Mouse (Mus musculus): ENCODE measurements around the gene Ndufa10. TPM values are rescaled to one million over a fixed set of nuclear protein-coding genes. Genes with fewer than 3 reads are reported as not detected.

Gene Ndufa10
- polyA plus RNA-seq, 1 experiment, result 210 TPM

GRCm38 (mm10) chr1:92436831-92437321, 36.8 kb downstream of the Ndufa10 start:
- H3K4me3 ChIP-seq (ENCODE audit: low read depth, low read length), result no peak overlapping the region
- no peaks in the 10 kb centered on the region for H3K9me3 ChIP-seq (replicated peaks; ENCODE audit: control insufficient read depth, insufficient read depth, low read length, poor library complexity, severe bottlenecking)
- no peaks in the 10 kb centered on the region for H3K36me3 ChIP-seq (ENCODE audit: control insufficient read depth, insufficient read depth, low read length, poor library complexity, severe bottlenecking)
- 0 out of 2 replicates have a peak overlapping the region, but pooled peaks have one; percentile 19 for H3K27ac ChIP-seq (ENCODE audit: insufficient read depth, low read length)
- H3K4me1 ChIP-seq (ENCODE audit: control insufficient read depth, insufficient read depth, low read length), result peaks cover 9% of the 10 kb centered on the region
- TF ChIP-seq POLR2A (IDR thresholded peaks at IDR 0.05; ENCODE audit: insufficient read depth, low read length), result no peak
- TF ChIP-seq EP300 (IDR thresholded peaks at IDR 0.05; ENCODE audit: insufficient read depth, low read depth, low read length), result no peak
- no peak for TF ChIP-seq CTCF (IDR thresholded peaks at IDR 0.05; ENCODE audit: low read depth, low read length)
- H3K27me3 ChIP-seq (ENCODE audit: control insufficient read depth, insufficient read depth, low read length, poor library complexity, severe bottlenecking), result no peaks in the 10 kb centered on the region
- no peak overlapping the region for H3K9ac ChIP-seq (ENCODE audit: low read depth, poor library complexity, severe bottlenecking)

- Histone ChIP-seq H3K4me1 (ENCODE audit: control insufficient read depth, insufficient read depth, low read length) (peaks cover 15% of the 10 kb centered on the region), H3K4me3 (ENCODE audit: low read depth, low read length) (no peak overlapping the region), H3K36me3 (ENCODE audit: control insufficient read depth, insufficient read depth, low read length, poor library complexity, severe bottlenecking) (no peaks in the 10 kb centered on the region), H3K9me3 (replicated peaks; ENCODE audit: control insufficient read depth, insufficient read depth, low read length, poor library complexity, severe bottlenecking) (no peaks in the 10 kb centered on the region), H3K27me3 (ENCODE audit: control insufficient read depth, insufficient read depth, low read length, poor library complexity, severe bottlenecking) (no peaks in the 10 kb centered on the region), H3K27ac (ENCODE audit: insufficient read depth, low read length) (no peak overlapping the region), H3K9ac (ENCODE audit: low read depth, poor library complexity, severe bottlenecking) (no peak overlapping the region)
- TF ChIP-seq EP300 (IDR thresholded peaks at IDR 0.05; ENCODE audit: insufficient read depth, low read depth, low read length) (no peak), CTCF (IDR thresholded peaks at IDR 0.05; ENCODE audit: low read depth, low read length) (no peak), POLR2A (IDR thresholded peaks at IDR 0.05; ENCODE audit: insufficient read depth, low read length) (no peak)
Observed at GRCm38 (mm10) chr1:92434986-92435385, 38.7 kb downstream of the Ndufa10 start.

GRCm38 (mm10) chr1:92432791-92433190, 40.9 kb downstream of the Ndufa10 start:
- no peaks in the 10 kb centered on the region for H3K9me3 ChIP-seq (replicated peaks; ENCODE audit: control insufficient read depth, insufficient read depth, low read length, poor library complexity, severe bottlenecking)
- no peaks in the 10 kb centered on the region for H3K36me3 ChIP-seq (ENCODE audit: control insufficient read depth, insufficient read depth, low read length, poor library complexity, severe bottlenecking)
- peaks cover 15% of the 10 kb centered on the region for H3K4me1 ChIP-seq (ENCODE audit: control insufficient read depth, insufficient read depth, low read length)
- peak overlapping the region; percentile 59 for H3K27ac ChIP-seq (ENCODE audit: insufficient read depth, low read length)
- H3K27me3 ChIP-seq (ENCODE audit: control insufficient read depth, insufficient read depth, low read length, poor library complexity, severe bottlenecking), result no peaks in the 10 kb centered on the region
- TF ChIP-seq POLR2A (IDR thresholded peaks at IDR 0.05; ENCODE audit: insufficient read depth, low read length) (no peak), CTCF (IDR thresholded peaks at IDR 0.05; ENCODE audit: low read depth, low read length) (no peak), EP300 (IDR thresholded peaks at IDR 0.05; ENCODE audit: insufficient read depth, low read depth, low read length) (no peak)
- no peak overlapping the region for H3K4me3 ChIP-seq (ENCODE audit: low read depth, low read length)
- H3K9ac ChIP-seq (ENCODE audit: low read depth, poor library complexity, severe bottlenecking), result no peak overlapping the region

- H3K4me1 ChIP-seq (ENCODE audit: control insufficient read depth, insufficient read depth, low read length), result peaks cover 15% of the 10 kb centered on the region
- H3K27me3 ChIP-seq (ENCODE audit: control insufficient read depth, insufficient read depth, low read length, poor library complexity, severe bottlenecking), result no peaks in the 10 kb centered on the region
- TF ChIP-seq POLR2A (IDR thresholded peaks at IDR 0.05; ENCODE audit: insufficient read depth, low read length) (no peak), EP300 (IDR thresholded peaks at IDR 0.05; ENCODE audit: insufficient read depth, low read depth, low read length) (peak; percentile 98)
- H3K4me3 ChIP-seq (ENCODE audit: low read depth, low read length), result no peak overlapping the region; the same call in 1 of the 2 replicates
- H3K9me3 ChIP-seq (replicated peaks; ENCODE audit: control insufficient read depth, insufficient read depth, low read length, poor library complexity, severe bottlenecking), result no peaks in the 10 kb centered on the region
- no peak overlapping the region for H3K9ac ChIP-seq (ENCODE audit: low read depth, poor library complexity, severe bottlenecking)
- peak overlapping the region; percentile 59 for H3K27ac ChIP-seq (ENCODE audit: insufficient read depth, low read length)
- H3K36me3 ChIP-seq (ENCODE audit: control insufficient read depth, insufficient read depth, low read length, poor library complexity, severe bottlenecking), result no peaks in the 10 kb centered on the region
Observed at GRCm38 (mm10) chr1:92432098-92432497, 41.6 kb downstream of the Ndufa10 start.

- H3K27me3 ChIP-seq (ENCODE audit: control insufficient read depth, insufficient read depth, low read length, poor library complexity, severe bottlenecking), result no peaks in the 10 kb centered on the region
- H3K4me1 ChIP-seq (ENCODE audit: control insufficient read depth, insufficient read depth, low read length), result peaks cover 12% of the 10 kb centered on the region
- no peaks in the 10 kb centered on the region for H3K9me3 ChIP-seq (replicated peaks; ENCODE audit: control insufficient read depth, insufficient read depth, low read length, poor library complexity, severe bottlenecking)
- peak overlapping the region; percentile 7 for H3K27ac ChIP-seq (ENCODE audit: insufficient read depth, low read length)
- no peak overlapping the region for H3K4me3 ChIP-seq (ENCODE audit: low read depth, low read length)
- H3K36me3 ChIP-seq (ENCODE audit: control insufficient read depth, insufficient read depth, low read length, poor library complexity, severe bottlenecking), result no peaks in the 10 kb centered on the region
- no peak for TF ChIP-seq CTCF (IDR thresholded peaks at IDR 0.05; ENCODE audit: low read depth, low read length)
- TF ChIP-seq POLR2A (IDR thresholded peaks at IDR 0.05; ENCODE audit: insufficient read depth, low read length), result no peak
- peak; percentile 86; the same call in 1 of the 2 replicates for TF ChIP-seq EP300 (IDR thresholded peaks at IDR 0.05; ENCODE audit: insufficient read depth, low read depth, low read length)
- H3K9ac ChIP-seq (ENCODE audit: low read depth, poor library complexity, severe bottlenecking), result no peak overlapping the region
Observed at GRCm38 (mm10) chr1:92431420-92431819, 42.2 kb downstream of the Ndufa10 start.

- Histone ChIP-seq H3K4me3 (ENCODE audit: low read depth, low read length) (no peak overlapping the region), H3K27me3 (ENCODE audit: control insufficient read depth, insufficient read depth, low read length, poor library complexity, severe bottlenecking) (no peaks in the 10 kb centered on the region), H3K4me1 (ENCODE audit: control insufficient read depth, insufficient read depth, low read length) (peaks cover 12% of the 10 kb centered on the region), H3K27ac (ENCODE audit: insufficient read depth, low read length) (peak overlapping the region; percentile 7), H3K9ac (ENCODE audit: low read depth, poor library complexity, severe bottlenecking) (no peak overlapping the region), H3K36me3 (ENCODE audit: control insufficient read depth, insufficient read depth, low read length, poor library complexity, severe bottlenecking) (no peaks in the 10 kb centered on the region), H3K9me3 (replicated peaks; ENCODE audit: control insufficient read depth, insufficient read depth, low read length, poor library complexity, severe bottlenecking) (no peaks in the 10 kb centered on the region)
- TF ChIP-seq CTCF (IDR thresholded peaks at IDR 0.05; ENCODE audit: low read depth, low read length) (no peak), EP300 (IDR thresholded peaks at IDR 0.05; ENCODE audit: insufficient read depth, low read depth, low read length) (peak; percentile 88)
Observed at GRCm38 (mm10) chr1:92430991-92431390, 42.7 kb downstream of the Ndufa10 start.
